Mouse (Mus musculus) Patski (cell line): ENCODE measurements around the gene Usp39. TPM values are rescaled to one million over a fixed set of nuclear protein-coding genes. Genes with fewer than 3 reads are reported as not detected.

Experiments used
- ATAC-seq: fragments of 100-300 bp; one replicate; pipeline ENCODE4 v1.8.0; 2021
- CTCF ChIA-PET: fragments of 350-600 bp; sonication (Branson Sonifier 250); formaldehyde crosslinking; loops from one replicate; lab custom pipeline; 2022; ENCODE audit warnings: inconsistent platforms; lab: Charles Lee
- POLR2A ChIA-PET: fragments of 350-600 bp; sonication (Branson Sonifier 250); formaldehyde crosslinking; loops from one replicate; lab custom pipeline; 2022; ENCODE audit warnings: antibody characterized with exemption, inconsistent platforms; lab: Charles Lee
- DNase-seq: peaks from one replicate; pipeline ENCODE4 v3.0.0-alpha.2; 2011; ENCODE audit warnings: low read depth, low spot score
- H3K27me3 ChIP-seq: fragments of 371-371 bp; one replicate; pipeline ENCODE4 v1.5.1; 2021
- CTCF ChIP-seq: fragments of 100-300 bp; IDR thresholded peaks from one replicate; pipeline ENCODE4 v1.5.1; 2021
- in situ Hi-C: fragments of 300-500 bp; cut with MboI; formaldehyde crosslinking; loops from 3 replicates; pipeline ENCODE4 v1.11.1; 2018; ENCODE audit warnings: low pct_unique_long_range_greater_than_20kb, mixed read lengths
- polyA plus RNA-seq: library from polyadenylated mRNA; unstranded; gene quantifications from one replicate; pipeline ENCODE4 v1.2.3, GENCODE M21; 2021

The Usp39 gene
- polyA plus RNA-seq, 1 experiment from 2014 or later, result 64.7 TPM

DNA sequence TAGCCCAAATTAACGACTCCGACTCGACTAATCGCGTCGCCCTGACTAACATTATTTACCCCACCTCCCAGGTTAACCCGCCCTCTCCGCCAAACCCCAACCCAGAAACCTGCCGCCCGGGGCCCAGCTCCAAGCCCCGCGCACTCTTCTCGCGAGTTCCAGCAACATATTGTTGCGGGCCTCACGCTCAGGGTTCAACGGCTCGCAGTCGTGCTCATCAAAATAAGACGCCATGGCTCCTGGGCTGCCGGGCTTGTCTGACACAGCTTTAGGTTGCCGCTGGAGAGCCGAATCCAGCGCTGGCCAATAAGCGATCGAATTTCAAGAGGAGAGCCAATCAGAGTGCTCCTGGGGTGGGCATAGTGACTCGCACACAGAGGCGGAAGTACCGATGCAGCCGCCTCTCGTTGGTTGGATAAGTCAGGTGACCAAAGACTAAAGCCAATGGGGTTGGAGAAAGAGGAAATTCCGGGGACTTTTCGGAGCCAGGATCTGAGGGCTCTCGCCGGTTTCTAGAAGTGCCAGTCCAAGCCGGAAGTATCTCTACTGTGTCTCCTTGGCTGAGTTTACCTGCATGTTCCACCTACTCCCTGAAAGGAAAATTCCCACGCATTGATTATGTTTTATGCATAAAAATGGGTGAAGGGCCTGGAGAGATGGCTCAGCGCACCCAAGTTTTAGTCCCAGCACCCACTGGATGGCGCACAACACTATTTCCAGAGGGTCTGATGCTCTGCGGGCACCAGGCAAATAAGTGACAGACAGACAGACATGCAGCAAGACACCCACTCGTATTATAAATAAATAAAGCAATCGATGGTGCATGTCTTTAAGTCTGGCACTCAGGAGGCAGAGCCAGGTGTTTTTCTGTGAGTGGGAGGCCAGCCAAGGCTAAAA lies 17.4 kb upstream of the Usp39 start:
- CTCF ChIA-PET, result interaction anchor here (0.7 to 1.2 kb wide), 2 partner anchors 17 to 48 kb away, joined by 3 read pairs; partner anchors contain the start of gene Usp39
- in situ Hi-C loops, result no loop called here
- DNase-seq (peak; percentile 94), ATAC-seq (peak; percentile 98)
- TF ChIP-seq CTCF, result no peak
- POLR2A ChIA-PET, result interaction anchor here (0.9 kb wide), 1 partner anchor 17 kb away, joined by 3 read pairs; the partner anchor contains the start of gene Vamp5
- H3K27me3 ChIP-seq, result no peaks in the 10 kb centered on the region

DNA sequence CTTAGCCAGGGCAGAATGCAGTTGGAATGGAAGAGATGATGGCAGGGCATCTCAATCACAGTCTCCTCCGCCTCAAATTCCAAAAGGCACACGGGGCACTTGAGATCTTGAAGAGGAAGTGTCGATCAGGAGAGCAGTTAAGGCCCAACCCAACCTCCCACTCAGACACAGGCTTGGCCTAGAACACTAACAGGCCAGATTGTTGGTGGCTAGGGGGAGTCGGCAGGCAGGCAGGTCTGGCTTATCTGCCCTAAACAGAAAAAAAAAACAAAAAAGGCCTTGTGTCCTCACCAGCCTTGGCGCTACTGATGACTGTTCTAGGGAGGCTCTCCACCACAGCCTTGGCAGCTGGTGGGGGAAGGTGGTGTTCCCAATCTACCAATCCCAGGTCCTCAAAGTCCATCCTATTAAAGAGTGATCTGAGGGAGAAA lies 16.2 kb upstream of the Usp39 start:
- DNase-seq, result no peak
- ChIA-PET CTCF (interaction anchor here (1.2 kb wide), 1 partner anchor 49 kb away, joined by 3 read pairs; no protein-coding TSS in a partner anchor), POLR2A (interaction anchor here (0.9 kb wide), 1 partner anchor 19 kb away, joined by 3 read pairs; the partner anchor contains the start of gene Vamp5)
- TF ChIP-seq CTCF, result no peak
- ATAC-seq, result no peak
- in situ Hi-C loops, result no loop called here
- no peaks in the 10 kb centered on the region for H3K27me3 ChIP-seq

DNA sequence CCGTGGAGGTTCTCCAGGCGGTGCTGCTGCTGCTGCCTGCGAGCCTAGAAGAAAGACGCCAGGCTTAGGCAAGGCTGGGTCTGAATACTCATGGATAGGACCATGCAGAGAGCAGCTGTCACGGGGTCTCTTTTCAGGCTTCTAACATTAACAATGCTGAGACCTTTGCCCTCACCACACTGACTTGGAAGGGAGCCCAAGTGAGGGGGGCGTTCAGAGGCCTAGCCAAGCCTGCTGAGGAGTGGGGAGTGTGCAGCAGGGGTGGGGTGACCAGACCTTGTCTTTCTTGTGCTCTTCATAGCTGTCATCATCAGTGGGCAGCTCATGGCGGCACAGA lies 15.6 kb upstream of the Usp39 start:
- ATAC-seq (no peak), DNase-seq (no peak)
- no peaks in the 10 kb centered on the region for H3K27me3 ChIP-seq
- no peak for TF ChIP-seq CTCF
- ChIA-PET POLR2A (no interaction called here), CTCF (no interaction called here)
- in situ Hi-C loops, result no loop called here

DNA sequence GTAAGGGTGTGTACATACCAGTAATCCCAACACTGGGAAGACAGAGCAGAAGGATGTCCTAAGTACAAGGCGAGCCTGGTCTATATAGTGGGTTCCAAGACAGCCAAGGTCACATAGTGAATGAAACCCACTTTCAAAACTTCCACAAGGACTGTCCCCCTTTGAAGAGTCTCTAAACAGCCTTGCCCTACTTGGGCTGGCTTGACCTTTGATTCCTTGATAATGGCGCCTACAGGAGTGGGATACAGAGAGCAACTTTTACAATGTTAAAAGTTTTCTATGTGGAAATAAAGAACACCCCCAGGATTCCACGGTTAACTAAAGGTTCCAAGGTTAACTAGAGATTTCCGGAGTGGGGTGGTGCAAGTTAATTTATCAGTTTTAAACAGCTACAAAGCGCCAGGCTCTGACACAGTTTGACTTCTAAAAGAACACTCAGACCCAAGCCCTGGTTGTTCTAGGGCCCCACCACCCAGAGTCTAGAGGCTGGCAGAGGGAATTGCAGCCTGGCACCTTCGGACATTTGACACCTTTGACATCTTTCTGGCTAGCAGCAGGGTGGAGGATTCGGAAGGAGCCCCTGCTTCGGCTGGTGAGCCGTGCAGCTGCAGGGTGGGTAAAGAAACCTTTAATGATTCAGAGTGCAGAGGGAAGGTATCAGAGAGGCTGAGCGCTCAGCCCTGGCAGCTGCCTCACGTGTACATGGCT lies 15.1 kb upstream of the Usp39 start:
- in situ Hi-C loops, result no loop called here
- H3K27me3 ChIP-seq, result no peaks in the 10 kb centered on the region
- ChIA-PET POLR2A (no interaction called here), CTCF (no interaction called here)
- ATAC-seq, result no peak
- DNase-seq, result no peak
- TF ChIP-seq CTCF, result no peak

- POLR2A ChIA-PET, result no interaction called here
- no peak for ATAC-seq
- no peak for TF ChIP-seq CTCF
- H3K27me3 ChIP-seq, result no peaks in the 10 kb centered on the region
- no peak for DNase-seq
- in situ Hi-C loops, result no loop called here
- CTCF ChIA-PET, result no interaction called here
Measured at GRCm38 (mm10) chr6:72359343-72359742, 14.4 kb upstream of the Usp39 start.

- POLR2A ChIA-PET, result no interaction called here
Measured at GRCm38 (mm10) chr6:72358086-72358764, 13.2 kb upstream of the Usp39 start.

GRCm38 (mm10) chr6:72357164-72358079 lies 12.4 kb upstream of the Usp39 start:
- ChIA-PET CTCF (interaction anchor here (1.2 to 3.5 kb wide), 4 partner anchors 10 to 50 kb away, joined by 3 to 10 read pairs (median 4); partner anchors contain the start of genes 0610030E20Rik and Vamp8), POLR2A (interaction anchor here (0.6 to 3.0 kb wide), 2 partner anchors 12 to 203 kb away, joined by 4 to 8 read pairs; partner anchors contain the start of gene Usp39)
- H3K27me3 ChIP-seq, result no peaks in the 10 kb centered on the region
- no peak for ATAC-seq
- no peak for DNase-seq
- no peak for TF ChIP-seq CTCF
- in situ Hi-C loops, result no loop called here

More at GRCm38 (mm10) chr6:72358086-72358764, 13.2 kb upstream of the Usp39 start:
- CTCF ChIA-PET, result interaction anchor here (1.4 kb wide), 1 partner anchor 49 kb away, joined by 5 read pairs; no protein-coding TSS in a partner anchor
- no peak for TF ChIP-seq CTCF
- H3K27me3 ChIP-seq, result no peaks in the 10 kb centered on the region
- in situ Hi-C loops, result no loop called here
- ATAC-seq (no peak), DNase-seq (no peak)

DNA sequence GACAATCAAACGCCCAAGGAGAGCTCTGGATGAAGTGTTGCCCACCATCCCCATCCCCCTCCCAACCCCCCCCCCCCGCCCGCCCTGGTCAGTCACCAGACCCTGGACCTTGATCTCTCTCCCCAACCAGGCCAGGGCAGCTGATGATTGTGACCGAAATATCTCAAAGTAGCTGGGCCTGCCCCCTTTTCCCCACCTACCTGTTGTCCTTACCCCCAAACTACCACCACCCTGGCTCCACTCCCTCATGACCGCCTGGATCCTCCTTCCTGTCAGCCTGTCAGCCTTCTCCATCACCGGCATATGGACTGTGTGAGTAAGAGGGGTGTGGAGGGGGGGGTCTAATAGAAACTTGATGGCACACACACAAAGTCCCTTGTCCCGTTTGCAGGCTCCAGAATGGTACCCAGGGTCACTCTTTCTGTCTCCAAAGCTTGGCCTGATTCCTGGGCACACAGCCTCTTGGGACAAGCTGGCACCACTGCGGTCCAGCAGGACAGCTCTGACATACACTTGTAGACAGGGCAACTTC lies 11.1 kb upstream of the Usp39 start:
- TF ChIP-seq CTCF, result no peak
- in situ Hi-C loops, result no loop called here
- ChIA-PET POLR2A (interaction anchor here (1.5 to 3.0 kb wide), 2 partner anchors 11 to 20 kb away, joined by 7 to 8 read pairs; partner anchors contain the start of gene Usp39), CTCF (interaction anchor here (1.2 to 3.5 kb wide), 5 partner anchors 8 to 46 kb away, joined by 3 to 10 read pairs (median 7); partner anchors contain the start of genes 0610030E20Rik and Vamp8)
- ATAC-seq (no peak), DNase-seq (no peak)
- H3K27me3 ChIP-seq, result no peaks in the 10 kb centered on the region
